Mouse (Mus musculus) neural tube, embryonic 15.5 days (tissue): Measurements from ENCODE around the gene Prss48. TPM values are rescaled to one million over a fixed set of nuclear protein-coding genes. Genes with fewer than 3 reads are reported as not detected.

Experiments used
- ATAC-seq: fragments of 200-750 bp; cut with Nextera tagmentation; 2 replicates; pipeline ENCODE4 v1.8.0; 2017; ENCODE audit warnings: mild to moderate bottlenecking, moderate TSS enrichment, moderate library complexity; ENCODE audit not compliant: low FRiP score
- H3K27ac ChIP-seq: fragments of 300-500 bp; sonication (generic); replicated peaks from 2 replicates; pipeline ENCODE4 v1.5.1; 2015; ENCODE audit warnings: mild to moderate bottlenecking, inconsistent platforms
- H3K27me3 ChIP-seq: fragments of 300-500 bp; sonication (generic); replicated peaks from 2 replicates; pipeline ENCODE4 v1.6.1; 2015; ENCODE audit warnings: inconsistent platforms
- H3K36me3 ChIP-seq: fragments of 300-500 bp; sonication (generic); 2 replicates; pipeline ENCODE4 v1.6.1; 2015; ENCODE audit warnings: inconsistent platforms
- H3K4me1 ChIP-seq: fragments of 300-500 bp; sonication (generic); 2 replicates; pipeline ENCODE4 v1.6.1; 2015; ENCODE audit warnings: inconsistent platforms
- H3K4me2 ChIP-seq: fragments of 300-500 bp; sonication (generic); 2 replicates; pipeline ENCODE4 v1.6.1; 2015; ENCODE audit warnings: inconsistent platforms, mild to moderate bottlenecking, moderate library complexity
- H3K4me3 ChIP-seq: fragments of 300-500 bp; sonication (generic); replicated peaks from 2 replicates; pipeline ENCODE4 v1.5.1; 2015; ENCODE audit warnings: mild to moderate bottlenecking, inconsistent platforms
- H3K9ac ChIP-seq: fragments of 300-500 bp; sonication (generic); replicated peaks from 2 replicates; pipeline ENCODE4 v1.6.1; 2015; ENCODE audit warnings: mild to moderate bottlenecking, inconsistent platforms
- H3K9me3 ChIP-seq: fragments of 300-500 bp; sonication (generic); replicated peaks from 2 replicates; pipeline ENCODE4 v1.6.1; 2016; ENCODE audit warnings: inconsistent platforms
- WGBS: fragments of 180-500 bp; shearing (Covaris S2); methylation state at CpG from one replicate; pipeline ENCODE4 v1.1.7; 2015; ENCODE audit warnings: mixed read lengths; 5-methylcytosine and 5-hydroxymethylcytosine counted together
- polyA plus RNA-seq: library from polyadenylated mRNA; unstranded; fragments of >200 nt; fragmentation: Nextera tagmentation; extraction: Ambion mirVana; gene quantifications from 2 replicates; pipeline ENCODE4 v1.2.1, GENCODE M21; 2015

Gene Prss48
- polyA plus RNA-seq, 1 experiment from 2014 or later, result not detected

DNA sequence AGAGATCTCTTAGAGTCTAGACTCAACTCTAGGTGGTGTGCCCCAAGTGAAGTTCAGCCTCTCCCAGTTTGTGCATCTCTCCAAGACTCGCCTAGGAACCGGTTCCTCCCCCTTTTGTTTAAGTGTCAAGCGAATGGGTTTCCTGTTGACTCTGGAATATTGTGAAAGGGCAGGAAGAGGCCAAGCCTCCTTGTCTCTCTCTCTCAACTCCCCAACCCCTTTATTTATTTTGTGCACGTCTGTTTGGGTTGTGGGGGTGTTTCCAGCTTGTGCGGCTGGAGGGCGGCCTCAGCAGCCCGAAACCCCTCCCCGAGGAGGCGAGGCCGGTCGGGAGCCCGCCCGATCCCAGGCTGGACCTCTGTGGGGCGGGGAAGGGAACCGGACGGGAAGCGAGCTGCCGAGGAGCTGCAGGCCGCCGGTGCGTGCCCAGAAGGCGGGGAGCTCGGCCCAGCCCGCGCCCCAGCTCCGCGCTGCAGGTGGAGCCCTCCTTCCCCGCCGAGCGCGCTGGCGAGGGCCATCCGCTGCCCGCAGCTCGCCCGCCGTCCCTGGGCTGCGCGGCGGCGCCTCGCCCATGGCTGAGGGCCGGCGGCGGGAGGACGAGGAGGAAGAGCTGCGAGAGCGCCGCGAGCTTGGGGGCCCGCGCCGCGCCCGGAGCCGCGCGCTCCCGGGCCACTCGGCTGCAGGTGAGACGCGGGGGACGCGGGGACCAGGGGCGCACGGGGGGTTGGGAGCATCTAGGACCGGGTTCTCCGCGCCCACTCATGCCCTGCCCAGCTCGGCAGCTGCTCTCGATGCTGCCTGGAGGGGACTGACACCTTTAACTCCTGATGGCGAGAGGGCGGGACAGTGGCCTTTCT lies 31.3 kb downstream of the Prss48 start, which contains the start of gene Sh3d19:
Gene Sh3d19, plus strand, starts transcription at position 368 of the 857 bp plus-strand sequence.
- WGBS, result under 1% methylated on average over 58 of the region's 73 CpGs
- H3K4me2 ChIP-seq, result peak within 1 kb of the TSS; percentile 78
- H3K27me3 ChIP-seq, result no peaks in the 10 kb centered on the region
- ATAC-seq, result peak; percentile 87
- H3K9me3 ChIP-seq, result no peaks in the 10 kb centered on the region
- H3K4me1 ChIP-seq, result peaks cover 29% of the 10 kb centered on the region
- no peaks in the 10 kb centered on the region for H3K36me3 ChIP-seq
- peak within 1 kb of the TSS; percentile 65 for H3K27ac ChIP-seq
- H3K9ac ChIP-seq, result peak within 1 kb of the TSS; percentile 84
- peak within 1 kb of the TSS; percentile 74 for H3K4me3 ChIP-seq

DNA sequence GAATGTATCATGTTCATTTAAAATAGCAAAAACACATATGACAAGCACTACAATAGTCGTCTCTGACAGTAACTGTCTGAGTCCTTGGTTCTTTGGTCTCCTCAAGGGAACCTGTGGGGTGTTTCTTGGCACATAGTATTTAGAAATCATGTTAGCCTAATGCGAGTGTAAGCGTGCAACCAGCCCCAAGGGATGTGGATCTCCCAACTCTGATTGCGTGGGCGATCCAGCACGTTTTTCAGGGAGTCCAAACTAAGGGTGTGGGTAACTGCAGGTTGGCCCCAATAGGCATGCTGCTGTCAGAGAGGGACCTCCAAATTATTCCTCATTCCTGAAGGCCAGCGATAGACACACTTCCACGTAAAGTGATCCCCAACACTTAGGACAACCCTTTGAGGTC lies 33.3 kb downstream of the Prss48 start:
- Histone ChIP-seq H3K27ac (no peak overlapping the region), H3K4me3 (no peak overlapping the region), H3K9me3 (no peaks in the 10 kb centered on the region), H3K4me1 (peaks cover 25% of the 10 kb centered on the region), H3K36me3 (no peaks in the 10 kb centered on the region), H3K27me3 (no peaks in the 10 kb centered on the region), H3K9ac (no peak overlapping the region), H3K4me2 (no peak overlapping the region)
- no peak for ATAC-seq
- 89% methylated on average over 8 of the region's 8 CpGs for WGBS

DNA sequence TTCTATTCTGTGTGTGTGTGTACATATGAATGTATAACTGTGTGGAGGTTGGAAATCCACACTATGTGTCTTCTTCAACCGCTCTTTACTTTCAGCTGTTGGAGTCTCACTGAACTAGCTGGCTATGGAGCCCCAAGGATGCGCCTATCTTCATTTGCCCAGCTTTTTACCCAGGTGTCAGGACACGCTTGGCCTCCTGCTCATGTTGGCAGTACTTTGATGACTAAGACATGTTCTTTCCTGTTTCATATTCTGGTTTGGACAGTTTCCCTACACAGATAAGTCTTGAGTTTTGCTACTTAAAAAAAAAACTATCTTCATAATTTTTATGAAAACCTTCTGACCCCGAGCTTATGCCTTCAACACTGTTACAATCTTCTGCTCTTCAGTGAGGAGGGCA lies 36.8 kb downstream of the Prss48 start:
- no peak for ATAC-seq
- Histone ChIP-seq H3K4me2 (no peak overlapping the region), H3K9me3 (peaks cover 4% of the 10 kb centered on the region; the same call in 1 of the 2 replicates), H3K27me3 (no peaks in the 10 kb centered on the region), H3K4me1 (peaks cover 7% of the 10 kb centered on the region), H3K27ac (no peak overlapping the region), H3K9ac (no peak overlapping the region), H3K36me3 (no peaks in the 10 kb centered on the region), H3K4me3 (no peak overlapping the region)
- WGBS, result 94% methylated on average over 4 of the region's 4 CpGs

DNA sequence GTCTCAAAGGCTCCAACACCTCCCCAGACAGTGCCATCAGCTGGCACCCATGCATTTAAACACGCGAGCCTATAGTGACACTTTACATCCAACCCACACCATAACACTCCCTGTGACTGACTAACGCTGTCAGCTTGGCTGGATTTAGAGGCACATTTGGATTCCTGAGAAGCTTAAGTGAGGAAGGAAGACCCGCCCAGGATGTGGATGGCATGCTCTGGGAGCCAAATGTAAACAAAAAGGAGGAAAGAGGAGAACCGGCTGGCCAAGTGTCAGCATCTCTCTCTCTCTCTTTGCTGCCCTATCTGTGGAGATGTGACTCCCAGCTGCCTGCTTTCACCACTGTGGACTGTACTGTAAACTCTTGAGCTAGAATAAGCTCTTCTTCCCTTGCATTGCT lies 41.2 kb downstream of the Prss48 start:
- no peak for ATAC-seq
- H3K4me2 ChIP-seq, result no peak overlapping the region

DNA sequence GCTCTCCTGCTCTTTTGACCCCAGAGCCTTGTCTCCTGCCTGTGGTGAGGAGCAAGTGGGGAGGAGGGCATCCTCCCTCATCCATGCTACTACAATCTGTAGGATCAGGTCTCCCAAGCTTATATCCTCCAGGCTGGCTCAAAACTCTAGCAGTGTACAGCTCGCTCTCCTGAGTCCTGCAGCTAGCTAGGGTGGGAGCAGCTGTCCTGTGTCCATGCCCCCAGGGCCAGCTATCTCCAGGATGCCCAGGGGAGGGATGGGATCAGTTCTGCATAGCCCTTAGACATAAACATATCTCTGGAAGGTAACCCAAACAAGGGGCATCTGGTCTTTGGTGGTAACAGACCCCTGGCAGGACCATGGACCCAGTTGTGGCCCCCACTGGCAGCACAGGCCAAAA lies 42.6 kb downstream of the Prss48 start:
- WGBS, result 96% methylated on average over 1 of the region's 1 CpGs
- no peaks in the 10 kb centered on the region for H3K36me3 ChIP-seq
- no peak overlapping the region for H3K27ac ChIP-seq
- H3K27me3 ChIP-seq, result no peaks in the 10 kb centered on the region
- H3K4me2 ChIP-seq, result no peak overlapping the region
- no peak overlapping the region for H3K4me3 ChIP-seq
- H3K4me1 ChIP-seq, result no peaks in the 10 kb centered on the region
- H3K9me3 ChIP-seq, result peaks cover 4% of the 10 kb centered on the region; the same call in 1 of the 2 replicates
- no peak for ATAC-seq
- H3K9ac ChIP-seq, result no peak overlapping the region

More for the DNA sequence above, 41.2 kb downstream of the Prss48 start:
- no peak overlapping the region for H3K4me3 ChIP-seq
- H3K36me3 ChIP-seq, result no peaks in the 10 kb centered on the region
- no peak overlapping the region for H3K27ac ChIP-seq
- H3K9ac ChIP-seq, result no peak overlapping the region
- no peaks in the 10 kb centered on the region for H3K4me1 ChIP-seq
- no peaks in the 10 kb centered on the region for H3K27me3 ChIP-seq
- peaks cover 4% of the 10 kb centered on the region; the same call in 1 of the 2 replicates for H3K9me3 ChIP-seq
- WGBS, result 57% methylated on average over 5 of the region's 5 CpGs

DNA sequence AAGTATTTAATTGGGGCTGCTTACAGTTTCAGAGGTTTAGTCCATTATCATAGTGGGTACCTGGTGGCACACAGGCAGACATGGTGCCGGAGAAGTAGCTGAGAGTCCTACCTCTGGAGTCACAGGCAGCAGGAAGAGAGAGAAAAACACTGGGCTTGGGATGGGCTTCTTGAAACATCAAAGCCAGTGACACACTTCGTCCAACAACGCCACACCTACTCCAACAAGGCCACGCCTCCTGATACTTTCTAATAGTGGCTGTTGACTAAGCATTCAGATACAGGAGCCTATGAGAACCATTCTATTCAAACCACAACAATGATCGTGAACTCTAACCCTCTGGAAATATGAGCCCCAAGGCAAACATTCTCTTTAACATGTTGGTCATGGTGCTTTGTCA lies 46.6 kb downstream of the Prss48 start:
- no peaks in the 10 kb centered on the region for H3K9me3 ChIP-seq
- H3K4me3 ChIP-seq, result no peak overlapping the region
- no peaks in the 10 kb centered on the region for H3K4me1 ChIP-seq
- no peaks in the 10 kb centered on the region for H3K27me3 ChIP-seq
- no peaks in the 10 kb centered on the region for H3K36me3 ChIP-seq
- ATAC-seq, result no peak
- no peak overlapping the region for H3K9ac ChIP-seq
- 88% methylated on average over 5 of the region's 5 CpGs for WGBS
- no peak overlapping the region for H3K27ac ChIP-seq
- H3K4me2 ChIP-seq, result no peak overlapping the region

DNA sequence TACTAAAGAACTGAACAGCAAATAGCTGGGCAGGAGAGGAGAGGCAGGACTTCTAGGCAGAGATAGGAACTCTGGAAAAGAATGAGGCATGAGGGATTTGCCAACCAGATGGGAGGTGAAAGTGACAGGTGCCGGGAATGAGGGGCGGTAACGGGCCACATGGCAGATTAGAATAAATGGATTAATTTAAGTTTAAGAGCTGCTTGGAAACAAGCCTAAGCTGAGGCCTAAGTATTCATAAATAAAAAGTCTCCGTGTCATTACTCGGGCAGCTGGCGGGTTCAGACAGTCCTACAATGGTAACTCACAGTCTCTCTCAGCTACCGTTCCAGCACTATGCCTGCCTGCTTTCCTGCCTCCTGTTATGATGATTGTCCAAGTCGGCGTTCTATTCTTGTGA lies 47.0 kb downstream of the Prss48 start:
- Histone ChIP-seq H3K4me1 (no peaks in the 10 kb centered on the region), H3K27me3 (no peaks in the 10 kb centered on the region), H3K4me3 (no peak overlapping the region), H3K9ac (no peak overlapping the region), H3K27ac (no peak overlapping the region), H3K36me3 (no peaks in the 10 kb centered on the region), H3K9me3 (no peaks in the 10 kb centered on the region), H3K4me2 (no peak overlapping the region)
- 65% methylated on average over 9 of the region's 9 CpGs for WGBS
- no peak for ATAC-seq

DNA sequence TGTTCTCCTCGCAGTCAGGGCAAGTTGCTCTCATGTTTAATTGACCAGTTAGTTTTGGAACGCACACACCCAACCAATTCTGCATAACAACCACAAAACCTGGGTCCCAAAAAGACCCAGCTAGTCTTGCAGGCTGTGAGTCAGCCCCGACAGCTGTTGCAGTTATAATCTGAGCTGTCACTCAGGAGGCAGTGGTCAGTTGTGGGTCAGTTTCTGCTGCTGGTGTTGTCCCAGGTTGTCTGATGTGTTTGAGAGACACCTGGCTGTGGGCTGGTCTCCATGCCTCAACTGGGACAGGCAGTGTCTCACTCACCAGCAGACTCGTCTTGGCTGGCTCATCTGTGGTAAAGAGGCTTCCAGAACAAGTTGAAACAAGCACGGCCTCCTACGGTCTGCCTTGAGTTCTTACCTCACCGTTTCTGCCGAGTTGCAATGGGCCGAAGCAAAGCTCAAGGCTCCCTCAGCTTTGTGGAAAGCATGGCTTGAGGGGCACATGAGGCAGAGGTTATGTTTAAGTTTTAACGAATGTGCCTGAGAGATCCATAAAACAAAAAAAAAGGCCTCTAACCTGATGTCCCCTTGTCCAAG lies 49.5 kb downstream of the Prss48 start:
- H3K4me2 ChIP-seq, result no peak overlapping the region
- no peaks in the 10 kb centered on the region; the same call in 1 of the 2 replicates for H3K9me3 ChIP-seq
- no peak overlapping the region for H3K9ac ChIP-seq
- no peak for ATAC-seq
- H3K4me3 ChIP-seq, result no peak overlapping the region
- H3K27me3 ChIP-seq, result no peaks in the 10 kb centered on the region
- WGBS, result 88% methylated on average over 10 of the region's 10 CpGs
- H3K4me1 ChIP-seq, result no peaks in the 10 kb centered on the region
- H3K36me3 ChIP-seq, result no peaks in the 10 kb centered on the region
- no peak overlapping the region for H3K27ac ChIP-seq

DNA sequence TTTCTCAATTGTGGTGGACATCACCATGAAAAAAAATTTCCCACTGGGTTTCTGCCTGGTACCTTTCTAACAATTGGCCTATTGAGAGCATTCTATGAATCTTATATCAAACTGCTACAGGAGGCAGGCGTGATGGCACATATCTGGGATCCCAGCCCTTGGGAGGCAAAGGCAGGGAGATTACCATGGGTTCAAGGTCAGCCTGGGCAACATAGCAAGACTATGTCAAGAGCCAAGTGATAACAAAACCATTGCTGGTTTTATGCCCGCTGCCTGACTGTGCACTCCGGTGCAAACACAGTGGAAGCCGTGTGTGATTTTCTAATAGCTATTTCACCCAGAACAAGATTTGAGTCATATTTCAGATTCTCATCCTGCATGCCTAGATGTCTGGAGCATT lies 51.4 kb downstream of the Prss48 start:
- Histone ChIP-seq H3K9ac (no peak overlapping the region), H3K36me3 (no peaks in the 10 kb centered on the region), H3K4me3 (no peak overlapping the region), H3K4me2 (no peak overlapping the region), H3K4me1 (no peaks in the 10 kb centered on the region), H3K27ac (0 out of 2 replicates have a peak overlapping the region, but pooled peaks have one; percentile 14), H3K27me3 (no peaks in the 10 kb centered on the region), H3K9me3 (no peaks in the 10 kb centered on the region; the same call in 1 of the 2 replicates)
- WGBS, result 66% methylated on average over 4 of the region's 4 CpGs
- no peak for ATAC-seq

Other genes with a start within 250 kb of the Prss48 start
- gene Fam160a1, start 185.2 kb downstream of the Prss48 start, polyA plus RNA-seq, result 0.31 and 1.8 TPM in 2 replicates
- gene Glt28d2, start 115.0 kb downstream of the Prss48 start, polyA plus RNA-seq, result 0.29 and 0.98 TPM in 2 replicates
- gene Gm37240, start 115.0 kb downstream of the Prss48 start, polyA plus RNA-seq, result 0.99 and 3.8 TPM in 2 replicates
- 16.0 and 16.7 TPM in 2 replicates for gene Sh3d19, start 31.4 kb downstream of the Prss48 start, polyA plus RNA-seq
- gene Rps3a1, start 140.2 kb upstream of the Prss48 start, polyA plus RNA-seq, result 534 and 720 TPM in 2 replicates
- gene Lrba, start 222.2 kb upstream of the Prss48 start, polyA plus RNA-seq, result 5.2 and 5.7 TPM in 2 replicates